10 mouse cellular contexts compared by ENCODE assay signal in the genomic region with DNA sequence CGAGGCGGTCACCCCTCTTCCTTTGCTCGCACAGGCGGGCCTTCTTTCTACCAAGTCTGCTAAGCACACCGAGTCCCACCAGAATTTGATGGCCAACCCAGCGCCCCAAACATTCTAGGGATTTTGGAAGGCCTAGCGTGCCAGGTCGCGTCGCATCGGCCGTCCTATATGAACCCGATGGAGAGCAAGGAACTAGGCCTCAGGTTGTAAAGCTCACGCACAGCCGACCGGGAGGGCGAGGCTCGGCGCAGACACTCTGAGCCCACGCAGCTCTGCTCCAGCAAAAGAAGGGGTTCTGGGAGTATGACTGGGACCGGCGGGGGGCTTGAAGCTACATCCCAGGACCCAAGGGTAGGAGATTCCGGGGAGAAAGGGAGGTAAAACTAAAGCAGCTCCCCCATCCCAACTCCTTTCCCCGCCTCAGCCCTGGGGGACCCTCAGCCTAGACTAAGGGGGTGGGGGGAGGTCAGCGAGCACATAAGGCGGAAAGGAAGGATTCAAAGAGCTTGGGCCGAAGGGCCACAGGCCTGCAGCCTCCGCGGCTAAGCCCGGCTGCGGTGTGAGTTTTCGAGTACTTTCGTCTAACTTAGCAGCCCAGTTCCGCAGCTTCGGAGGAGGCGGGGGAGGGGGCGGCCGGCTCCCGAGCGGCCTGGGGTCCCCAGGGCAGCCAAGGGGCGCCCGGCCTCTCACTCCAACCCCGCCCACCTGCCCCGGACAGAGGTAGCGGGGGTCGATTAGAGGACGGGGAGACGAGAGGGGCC. TPM values are rescaled to one million over a fixed set of nuclear protein-coding genes. Genes with fewer than 3 reads are reported as not detected.
DNase-seq lines count a peak whose midpoint lies in the region; ATAC-seq and TF ChIP-seq lines count a peak whose summit lies in the region.
"Had no signal": no experiment of that assay in that cellular context is flagged by ENCODE, and none has a peak within 500 bp of the region (broad histone marks: within the 10 kb centered on the region; RNA-seq: fewer than 3 reads in every experiment).

No protein-coding gene starts in this region.

- TF ChIP-seq CTCF in kidney, adult 2 months (conservative IDR thresholded peaks at IDR 0.05; ENCODE audit: insufficient read depth, insufficient read length, low read depth, low read length) = no peak
- no peak for TF ChIP-seq CTCF in brain, embryonic 14.5 days (IDR thresholded peaks at IDR 0.05; ENCODE audit: borderline replicate concordance, extremely low read depth, insufficient read depth, insufficient read length)
- no peak for TF ChIP-seq CTCF in forebrain, postnatal 0 days (IDR thresholded peaks at IDR 0.05; ENCODE audit: low read depth)

- no peak for ATAC-seq in forebrain, postnatal 0 days
- ATAC-seq in limb, embryonic 12.5 days (ENCODE audit: insufficient number of reproducible peaks, insufficient read depth, low FRiP score, low TSS enrichment, low read depth) = no peak

- no peak overlapping the region for H3K4me3 ChIP-seq in kidney, adult 2 months (ENCODE audit: insufficient read depth, low read depth, low read length)
- peak overlapping the region; percentile 45 for H3K4me3 ChIP-seq in forebrain, postnatal 0 days (ENCODE audit: low read depth, low read length)
- peak overlapping the region; percentile 56 for H3K4me3 ChIP-seq in limb, embryonic 12.5 days (replicated peaks)

- 23% methylated on average over 48 of the region's 48 CpGs for WGBS in kidney, adult 2 months
- 10% methylated on average over 43 of the region's 48 CpGs for WGBS in forebrain, postnatal 0 days
- 1% methylated on average over 43 of the region's 48 CpGs for WGBS in limb, embryonic 12.5 days

- peak; percentile 4 for DNase-seq in kidney, adult 2 months
- DNase-seq in kidney, postnatal 25 days = no peak
- peak; percentile 47 for DNase-seq in brain, embryonic 14.5 days (ENCODE audit: low read depth)
- peak; percentile 49 for DNase-seq in forebrain, postnatal 0 days
- DNase-seq in retina, embryonic 14.5 days (ENCODE audit: low spot score) = peak; percentile 33
- no peak for DNase-seq in left cerebral cortex, adult 11 months (ENCODE audit: low spot score)
- no peak for DNase-seq in thymus, adult 18-20 months

- peak overlapping the region; percentile 42 for H3K9ac ChIP-seq in forebrain, postnatal 0 days
- H3K9ac ChIP-seq in limb, embryonic 12.5 days (replicated peaks) = peak overlapping the region; percentile 42; the same call in 1 of the 2 replicates

- no peak for TF ChIP-seq POLR2A in kidney, adult 2 months (IDR thresholded peaks at IDR 0.05; ENCODE audit: low read depth, low read length)
- TF ChIP-seq POLR2A in brain, embryonic 14.5 days (IDR thresholded peaks at IDR 0.05; ENCODE audit: borderline replicate concordance, extremely low read depth, insufficient read depth, insufficient read length, poor library complexity, severe bottlenecking) = no peak

- H3K27ac ChIP-seq in kidney, adult 2 months (ENCODE audit: insufficient read depth, low read depth, low read length) = no peak overlapping the region
- 0 out of 2 replicates have a peak overlapping the region, but pooled peaks have one; percentile 16 for H3K27ac ChIP-seq in forebrain, postnatal 0 days (ENCODE audit: low read depth, low read length)
- H3K27ac ChIP-seq in limb, embryonic 12.5 days = no peak overlapping the region

- H3K4me1 ChIP-seq in kidney, adult 2 months (ENCODE audit: control insufficient read depth, insufficient read depth, low read length) = no peaks in the 10 kb centered on the region
- H3K4me1 ChIP-seq in forebrain, postnatal 0 days (ENCODE audit: insufficient read depth) = no peaks in the 10 kb centered on the region
- peaks cover 55% of the 10 kb centered on the region for H3K4me1 ChIP-seq in limb, embryonic 12.5 days (replicated peaks)

- no peaks in the 10 kb centered on the region for H3K9me3 ChIP-seq in forebrain, postnatal 0 days (ENCODE audit: low read length)
- no peaks in the 10 kb centered on the region for H3K9me3 ChIP-seq in limb, embryonic 12.5 days

- no peaks in the 10 kb centered on the region; the same call in 1 of the 2 replicates for H3K36me3 ChIP-seq in kidney, adult 2 months (ENCODE audit: control insufficient read depth, insufficient read depth, low read length)
- H3K36me3 ChIP-seq in forebrain, postnatal 0 days (ENCODE audit: insufficient read depth) = no peaks in the 10 kb centered on the region
- H3K36me3 ChIP-seq in limb, embryonic 12.5 days = no peaks in the 10 kb centered on the region

- peak overlapping the region; percentile 65 for H3K4me2 ChIP-seq in forebrain, postnatal 0 days (ENCODE audit: low read depth)
- H3K4me2 ChIP-seq in limb, embryonic 12.5 days = peak overlapping the region; percentile 95

- H3K27me3 ChIP-seq in kidney, adult 2 months (replicated peaks; ENCODE audit: control insufficient read depth, insufficient read depth, low read length) = peaks cover 24% of the 10 kb centered on the region
- peaks cover 16% of the 10 kb centered on the region for H3K27me3 ChIP-seq in forebrain, postnatal 0 days (ENCODE audit: insufficient read depth, low read length)
- H3K27me3 ChIP-seq in limb, embryonic 12.5 days = peaks cover 100% of the 10 kb centered on the region

RNA-seq across cellular contexts. Expression of gene Otx1, which starts 2.2 kb away (rescaled TPM):
- polyA plus RNA-seq in kidney, adult 2 months (2012; rRNA removed) = not detected in 2 replicates
- 18.5 and 18.8 TPM in 2 replicates for polyA plus RNA-seq in brain, embryonic 14.5 days (2012; rRNA removed)
- total RNA-seq in forebrain, postnatal 0 days (2014; rRNA removed) = 2.3 and 3.9 TPM in 2 replicates
- 5.7 and 5.9 TPM in 2 replicates for polyA plus RNA-seq in forebrain, postnatal 0 days (2015; fragmentation: Nextera tagmentation; extraction: Ambion mirVana)
- polyA plus RNA-seq in limb, embryonic 12.5 days (2016; fragmentation: Nextera tagmentation; extraction: Ambion mirVana) = 0.97 and 1.1 TPM in 2 replicates
- total RNA-seq: heart, postnatal 10 days had no signal
- polyA plus RNA-seq: spleen, adult 2 months had no signal

Comparison
In these comparisons a context has a peak if more than half of its experiments do, and no peak if none do; other contexts are left out.
1. DNase-seq: peak in kidney, adult 2 months (single experiment), brain, embryonic 14.5 days (single experiment), forebrain, postnatal 0 days (single experiment) and retina, embryonic 14.5 days (single experiment); none in kidney, postnatal 25 days (0 of 2), left cerebral cortex, adult 11 months (single experiment) and thymus, adult 18-20 months (0 of 2).